Mouse (Mus musculus) ZHBTc4 (cell line): ENCODE measurements at regions not wholly inside any gene's neighbourhood (a gene's known extent, or its start where the extent isn't known, plus 50 kb on each side); places are given as distances from the start of the nearest gene placed in this dataset.

Experiments
- DNase-seq: peaks from one replicate; pipeline ENCODE4 v3.0.0-alpha.2; 2011; ENCODE audit warnings: low read depth, low spot score

DNA sequence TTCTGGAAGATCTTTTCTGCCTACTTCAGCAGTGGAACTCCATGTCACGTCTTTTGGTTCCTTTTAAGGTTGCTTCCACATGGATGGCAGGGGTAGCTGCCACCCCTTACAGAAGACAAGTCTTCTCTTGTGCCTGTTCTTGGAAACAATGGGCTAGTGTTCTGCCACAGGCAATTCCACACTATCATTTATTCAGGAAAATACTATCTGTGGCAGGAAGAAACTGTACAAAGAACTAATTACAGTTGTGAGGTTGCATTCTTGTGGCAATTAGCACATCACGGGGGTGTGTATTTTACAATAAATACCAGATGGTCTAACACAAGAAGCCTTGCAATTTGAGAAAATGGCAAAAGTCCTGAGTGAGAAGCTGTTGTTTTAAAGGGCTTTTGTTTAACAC, 489.8 kb downstream of the Ccdc50 start:
- no peak for DNase-seq

DNA sequence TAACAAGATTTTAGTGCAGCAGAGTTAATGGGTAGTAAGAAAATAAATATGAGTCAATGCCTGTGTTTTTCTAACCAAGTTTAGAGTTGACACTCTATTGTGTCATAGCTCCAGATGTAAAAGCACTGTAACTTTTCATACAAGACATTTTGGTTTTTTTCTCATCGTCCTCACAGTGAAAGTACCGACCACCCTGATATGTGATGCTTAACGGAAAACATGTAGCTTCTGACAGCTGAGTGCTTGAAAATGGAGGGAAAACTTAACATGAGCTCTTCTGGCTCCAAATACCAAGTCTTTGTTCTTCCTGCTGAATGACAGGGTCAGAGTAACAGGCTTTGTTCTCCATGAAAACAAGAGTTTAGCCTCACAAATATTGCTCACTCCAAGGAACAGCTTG, 490.3 kb downstream of the Ccdc50 start:
- no peak for DNase-seq

DNA sequence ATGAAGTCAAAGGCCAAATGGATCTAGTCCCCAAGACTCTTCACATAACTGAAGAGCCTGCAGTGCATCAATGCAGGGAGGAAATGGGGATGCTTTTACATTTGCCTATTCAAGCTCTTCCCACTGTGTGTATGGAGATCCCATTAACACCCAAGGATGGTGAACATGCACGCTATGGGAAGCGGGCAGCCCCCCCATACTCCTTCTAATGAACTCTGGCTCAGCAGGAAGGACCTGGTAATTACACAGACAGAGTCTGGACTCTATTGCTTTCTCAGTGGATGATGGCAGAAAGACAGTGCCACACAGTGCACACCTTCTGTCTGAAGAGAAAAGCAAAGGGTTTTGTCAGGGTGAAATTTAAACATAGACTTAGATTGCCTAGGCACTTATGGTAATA, 495.7 kb downstream of the Ccdc50 start:
- no peak for DNase-seq

DNA sequence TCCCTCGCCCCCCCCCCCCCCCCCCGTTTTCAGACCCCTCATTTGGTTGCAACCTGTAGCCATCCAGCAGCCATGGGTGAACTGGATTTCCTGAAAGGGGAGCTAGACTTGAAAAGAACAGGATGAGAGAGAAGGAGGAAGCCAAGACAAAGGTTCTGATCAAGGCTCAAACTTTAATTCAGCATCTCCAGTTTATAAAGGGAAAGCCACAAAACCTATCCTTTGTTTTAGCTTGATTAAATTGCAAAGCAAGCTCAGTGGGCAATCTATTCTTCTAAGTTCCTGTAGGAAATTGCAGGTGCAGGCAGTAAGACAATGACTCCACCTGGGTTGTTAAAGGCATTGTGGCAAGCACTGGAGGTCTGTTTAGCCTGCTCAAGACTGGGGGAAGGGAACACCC, 517.4 kb downstream of the Ccdc50 start:
- DNase-seq: peak; percentile 29

DNA sequence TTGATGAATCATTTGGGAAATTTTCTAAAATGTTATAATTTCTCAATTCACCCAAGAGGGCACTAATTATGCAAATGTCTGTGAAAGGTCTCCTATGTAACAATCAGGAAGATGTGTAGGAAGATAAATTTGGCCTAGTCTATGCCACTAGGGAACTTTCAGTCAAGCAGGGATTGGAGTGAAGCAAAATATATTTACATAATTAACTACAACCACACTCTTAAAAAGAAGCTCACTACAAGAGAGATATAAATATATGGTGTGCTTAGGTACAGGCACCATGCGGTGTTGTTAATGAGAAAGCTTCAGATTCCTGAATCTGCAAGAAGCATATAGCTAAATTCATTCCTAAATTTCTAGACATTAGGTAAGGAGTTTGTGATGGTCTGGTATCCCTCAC, 526.8 kb downstream of the Ccdc50 start:
- DNase-seq: no peak

DNA sequence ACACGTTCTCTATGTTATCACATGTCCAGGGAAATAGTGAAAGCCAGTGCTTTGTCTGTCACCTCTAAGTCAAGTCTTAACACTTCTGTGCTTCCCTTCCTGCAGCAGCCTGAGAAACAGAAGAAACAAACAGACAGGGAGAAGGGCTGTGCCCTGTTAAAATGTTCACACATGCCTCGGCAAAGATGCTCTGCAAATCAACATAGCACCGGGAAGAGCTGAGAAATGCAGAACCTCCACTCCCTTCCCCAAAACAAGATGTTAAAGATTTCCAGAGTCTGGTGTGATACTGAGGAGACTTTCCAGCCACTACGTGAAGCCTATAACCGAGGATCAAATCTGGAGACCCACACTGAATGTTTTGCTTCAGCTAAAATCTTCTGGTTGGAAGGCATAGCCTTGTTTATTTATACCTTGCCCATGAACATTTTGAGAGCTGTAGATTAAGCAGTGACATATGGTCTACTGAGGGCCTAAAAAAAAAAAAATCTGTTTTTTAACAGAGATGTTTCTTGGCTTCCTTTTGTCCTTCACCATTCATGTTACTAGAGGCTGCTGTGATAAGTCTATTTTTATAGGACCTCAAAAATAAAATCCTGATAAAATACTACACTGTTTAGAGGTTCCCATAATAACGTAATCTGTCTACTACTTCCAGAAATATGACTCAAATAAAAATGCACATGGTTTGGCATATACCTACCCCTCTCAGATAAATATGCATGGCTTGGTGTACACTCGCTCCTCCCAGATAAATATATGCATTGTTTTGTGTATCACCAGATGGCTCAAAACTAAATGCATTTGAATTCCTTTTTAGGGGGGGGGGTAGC, 537.1 kb downstream of the Ccdc50 start:
- no peak for DNase-seq

DNA sequence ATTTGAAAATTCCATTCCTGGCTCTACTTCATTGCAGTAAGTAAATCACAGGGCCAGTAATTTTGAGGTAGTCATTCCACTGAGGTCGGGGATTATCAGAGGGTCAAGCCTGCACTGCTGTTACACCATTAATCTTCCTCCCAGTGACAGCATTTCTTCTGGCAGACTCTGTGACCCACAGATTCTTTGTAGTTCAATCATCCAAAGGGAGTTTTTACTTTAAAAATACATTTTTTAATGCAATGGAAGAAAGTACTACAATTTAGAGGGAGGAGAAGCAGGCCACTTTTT, 537.6 kb downstream of the Ccdc50 start:
- no peak for DNase-seq

DNA sequence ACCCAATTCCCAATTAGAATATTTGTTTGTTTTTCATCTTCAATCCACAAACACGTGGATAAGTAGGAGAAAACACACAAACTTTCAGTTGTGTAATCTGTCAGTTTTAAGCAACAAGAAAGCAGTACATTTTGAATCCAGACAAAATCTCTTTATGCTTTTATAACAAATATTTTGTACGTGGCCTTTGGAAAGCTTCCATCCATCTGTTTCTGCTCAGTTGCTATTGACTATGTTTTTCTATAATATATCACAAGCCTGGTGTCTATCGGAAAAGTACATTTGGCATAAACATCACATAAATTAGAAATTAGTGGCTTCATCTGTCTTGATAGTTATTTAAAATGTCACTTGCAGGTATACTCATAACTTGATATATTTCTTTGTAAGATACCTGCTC, 560.6 kb downstream of the Ccdc50 start:
- DNase-seq: no peak

DNA sequence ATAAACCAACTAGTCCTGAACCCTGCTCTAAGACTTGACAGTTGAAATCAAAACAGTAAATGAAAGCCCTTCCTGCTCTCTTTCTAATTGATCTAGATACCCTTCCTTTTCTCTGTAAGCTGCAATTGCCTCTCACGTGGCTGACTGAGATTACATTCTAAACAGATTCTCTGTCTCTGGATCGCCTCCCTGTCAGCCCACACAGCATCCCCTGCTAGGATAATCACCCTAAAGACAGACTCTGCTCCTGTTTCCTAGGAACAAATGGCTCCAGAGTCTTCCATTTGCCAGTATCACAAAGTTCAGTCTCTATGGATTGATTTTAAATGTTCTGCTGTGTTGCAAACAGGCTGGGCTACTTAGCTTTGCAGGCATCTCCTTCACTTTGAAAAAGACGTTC, 561.1 kb downstream of the Ccdc50 start:
- DNase-seq: no peak

DNA sequence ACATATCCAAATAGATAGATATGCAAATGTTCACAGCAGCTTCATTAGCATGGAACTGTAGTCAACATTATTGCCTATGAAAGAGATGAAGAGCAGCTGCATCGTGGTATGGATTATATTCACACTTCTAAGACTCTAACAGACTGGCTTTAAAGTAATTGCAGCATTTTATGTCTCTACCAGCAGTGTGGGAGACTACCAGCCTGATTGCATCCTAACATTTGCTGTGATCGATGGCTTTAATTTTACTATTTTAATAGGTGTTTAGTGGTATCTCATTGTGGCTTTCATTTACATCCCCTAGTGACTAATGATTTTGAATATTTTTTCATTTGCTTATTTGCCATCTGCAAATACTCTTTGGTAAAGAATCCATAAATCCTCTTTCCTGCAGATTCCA, 574.1 kb downstream of the Ccdc50 start:
- no peak for DNase-seq

DNA sequence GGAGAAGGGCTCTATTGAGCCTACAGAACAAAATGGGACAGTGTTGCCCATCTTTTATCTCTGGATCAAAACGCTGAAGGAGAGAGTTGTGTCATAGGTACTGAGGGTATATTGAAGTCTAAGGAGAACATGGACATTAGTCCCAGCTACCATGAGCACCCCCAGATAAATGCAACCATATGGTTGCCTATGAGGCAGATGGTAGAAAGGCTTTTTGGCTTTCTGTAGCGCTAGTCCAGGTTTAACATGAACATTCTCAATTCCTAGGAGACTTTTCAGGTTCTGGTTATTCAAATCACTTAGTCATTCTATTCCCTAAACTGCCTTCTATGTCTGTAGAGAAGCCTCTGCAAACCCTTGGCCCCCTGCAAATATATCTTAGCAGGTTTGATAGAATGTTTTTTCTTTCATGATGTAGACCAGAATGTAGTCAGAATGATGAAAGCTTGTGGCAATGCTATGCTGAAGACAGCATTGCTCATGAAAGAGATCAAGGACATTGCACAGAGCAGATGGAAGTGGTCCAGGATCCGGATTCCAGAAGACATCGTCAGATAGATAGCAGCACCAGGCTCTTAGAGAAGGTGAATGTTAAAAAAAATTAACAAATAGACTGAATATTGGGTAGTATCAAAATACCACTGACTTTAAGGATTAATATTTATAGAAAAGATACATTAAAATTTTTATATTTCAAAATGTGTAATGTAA, 590.2 kb downstream of the Ccdc50 start:
- no peak for DNase-seq

DNA sequence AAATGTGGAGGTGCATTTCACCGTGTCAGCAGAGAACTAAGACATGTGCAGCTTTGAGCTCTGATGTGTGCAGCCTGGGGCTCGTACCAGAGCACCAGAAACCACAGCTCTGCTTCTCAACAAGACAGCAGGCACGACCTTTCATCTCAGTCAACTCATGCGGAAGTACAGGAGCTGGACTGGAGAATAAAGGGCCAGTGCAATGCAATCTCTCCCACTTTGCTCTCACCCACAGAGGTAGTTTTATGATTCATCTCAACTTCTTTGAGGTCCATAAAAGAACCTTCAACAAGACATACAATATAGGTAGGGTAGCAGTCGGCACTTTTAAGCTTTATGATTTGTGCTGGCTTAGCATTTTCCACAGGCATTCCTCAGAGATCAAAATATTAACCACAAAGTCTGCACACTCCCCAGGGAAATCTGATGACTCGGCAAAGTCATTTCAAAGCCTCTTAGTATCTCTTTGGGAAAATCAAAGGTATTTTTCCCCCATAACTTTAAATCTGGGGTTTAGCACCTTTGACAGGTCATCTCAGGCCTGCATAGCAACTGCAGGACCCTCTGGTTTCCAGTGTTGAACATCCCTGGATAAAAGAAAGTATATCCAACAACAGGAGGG, 626.7 kb downstream of the Ccdc50 start:
- no peak for DNase-seq

DNA sequence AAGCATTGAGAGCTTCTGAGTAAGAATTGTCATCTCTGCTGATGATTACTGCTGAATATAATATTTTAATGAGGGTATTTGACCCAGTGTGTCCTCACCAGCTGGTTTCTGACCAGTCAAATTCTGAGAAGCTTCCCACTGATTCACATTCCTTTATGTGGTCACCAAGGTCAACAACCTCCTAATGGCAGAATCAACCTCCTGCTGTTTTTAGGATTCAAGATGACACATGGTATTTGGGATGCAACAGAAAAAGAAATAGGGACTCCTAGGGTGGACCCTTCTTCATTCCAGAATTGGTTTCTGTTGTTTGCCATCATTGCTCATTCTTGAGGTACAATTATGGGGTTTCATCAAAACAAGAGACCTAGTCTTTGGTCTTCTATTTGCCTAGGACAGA, 629.6 kb downstream of the Ccdc50 start:
- DNase-seq: peak; percentile 13

DNA sequence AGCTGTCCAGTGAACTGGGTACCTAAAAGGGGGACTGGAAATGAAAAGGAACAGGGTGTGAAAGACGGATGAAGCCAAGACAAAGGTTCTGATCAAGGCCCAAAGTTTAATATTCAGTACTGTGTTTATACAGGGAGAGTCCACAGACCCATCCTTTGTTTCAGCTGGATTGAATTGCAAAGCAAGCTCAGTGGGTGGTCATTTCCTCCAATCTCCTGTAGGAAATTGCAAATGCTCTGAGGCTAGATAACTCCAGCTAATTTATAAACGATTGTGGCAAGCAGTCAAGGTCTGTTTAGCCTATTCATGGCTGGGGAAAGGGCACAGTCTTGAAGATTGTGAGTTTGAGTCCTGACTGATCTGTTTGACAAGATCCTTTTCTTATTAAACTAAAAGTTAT, 650.3 kb downstream of the Ccdc50 start:
- peak; percentile 21 for DNase-seq

DNA sequence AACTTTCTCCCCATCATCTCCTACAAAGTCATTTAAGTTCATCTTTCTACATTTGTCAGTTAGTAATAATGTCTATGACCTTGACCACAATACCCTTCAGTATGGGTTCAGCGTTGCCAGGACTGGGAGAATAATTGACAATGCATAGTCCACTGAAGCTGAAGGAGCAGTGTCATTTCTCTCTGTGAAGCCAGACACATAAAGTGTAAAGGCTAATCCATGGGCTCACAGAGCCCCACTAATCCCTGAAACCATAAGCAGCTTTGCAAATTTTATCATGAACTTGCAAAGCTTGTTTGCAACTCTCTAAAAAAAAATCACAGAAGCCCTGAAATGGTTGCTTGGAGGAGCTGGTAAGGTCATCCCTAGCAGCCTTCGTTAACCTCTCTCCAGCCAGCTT, 654.4 kb downstream of the Ccdc50 start:
- no peak for DNase-seq

DNA sequence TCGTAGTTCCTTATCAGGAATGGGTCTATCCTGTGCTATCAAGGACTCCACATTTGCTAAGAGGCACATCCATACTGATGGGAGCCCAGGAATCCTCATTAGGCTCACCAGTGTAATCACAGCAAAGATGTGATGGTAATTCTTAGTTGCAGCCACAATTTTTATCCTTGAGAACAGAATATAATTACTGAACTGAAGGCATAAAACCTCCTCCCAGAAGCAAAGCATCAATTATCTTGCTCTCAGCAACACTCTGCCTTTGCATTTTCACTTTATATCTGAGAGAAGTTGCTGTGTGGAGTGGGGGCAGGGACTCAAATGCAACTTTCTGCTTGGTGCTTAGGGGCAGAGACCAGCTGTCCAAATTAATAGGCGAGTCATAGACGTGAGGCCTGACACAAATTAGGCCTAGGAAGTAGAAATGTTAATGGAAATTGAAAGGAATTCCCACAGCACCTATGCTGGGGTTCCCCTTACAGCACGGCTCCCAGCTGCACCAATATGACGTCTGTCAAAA, 676.2 kb downstream of the Ccdc50 start:
- no peak for DNase-seq

DNA sequence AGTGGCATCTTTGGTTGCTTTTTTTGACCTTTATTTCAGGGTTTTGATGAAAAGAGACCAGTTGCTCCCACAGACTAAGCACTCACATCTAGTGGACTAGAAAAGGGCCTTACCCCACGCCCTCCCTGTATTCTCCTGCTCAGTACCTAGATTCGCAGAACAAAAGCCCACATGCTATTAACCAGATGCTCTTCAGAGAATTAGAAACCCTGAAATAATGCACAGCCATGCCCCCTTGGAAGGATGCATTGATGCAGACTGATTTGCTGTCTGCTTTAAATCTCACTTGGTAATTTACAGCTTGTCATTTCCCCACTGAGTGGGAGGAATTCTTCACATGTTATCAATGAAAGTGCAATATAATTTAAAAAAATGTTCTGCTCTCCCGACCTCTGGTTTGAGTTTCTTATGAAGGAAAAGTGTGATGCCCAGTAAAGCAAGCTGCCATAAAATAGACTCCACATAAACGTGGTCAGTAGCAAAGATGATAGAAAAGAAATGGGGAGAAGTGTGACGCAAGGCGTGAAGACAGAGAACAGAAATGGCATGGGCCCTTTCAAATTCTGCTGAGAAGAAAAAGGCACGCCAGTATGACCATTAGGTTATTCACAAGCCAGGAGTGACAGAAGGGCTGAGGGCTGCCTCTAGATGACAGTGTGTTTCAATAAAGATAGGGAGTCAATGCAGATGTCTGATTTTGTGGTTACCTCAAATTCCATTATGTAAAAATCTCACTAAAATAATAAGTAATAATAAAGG, 669.8 kb downstream of the Fgf12 start:
- no peak for DNase-seq

DNA sequence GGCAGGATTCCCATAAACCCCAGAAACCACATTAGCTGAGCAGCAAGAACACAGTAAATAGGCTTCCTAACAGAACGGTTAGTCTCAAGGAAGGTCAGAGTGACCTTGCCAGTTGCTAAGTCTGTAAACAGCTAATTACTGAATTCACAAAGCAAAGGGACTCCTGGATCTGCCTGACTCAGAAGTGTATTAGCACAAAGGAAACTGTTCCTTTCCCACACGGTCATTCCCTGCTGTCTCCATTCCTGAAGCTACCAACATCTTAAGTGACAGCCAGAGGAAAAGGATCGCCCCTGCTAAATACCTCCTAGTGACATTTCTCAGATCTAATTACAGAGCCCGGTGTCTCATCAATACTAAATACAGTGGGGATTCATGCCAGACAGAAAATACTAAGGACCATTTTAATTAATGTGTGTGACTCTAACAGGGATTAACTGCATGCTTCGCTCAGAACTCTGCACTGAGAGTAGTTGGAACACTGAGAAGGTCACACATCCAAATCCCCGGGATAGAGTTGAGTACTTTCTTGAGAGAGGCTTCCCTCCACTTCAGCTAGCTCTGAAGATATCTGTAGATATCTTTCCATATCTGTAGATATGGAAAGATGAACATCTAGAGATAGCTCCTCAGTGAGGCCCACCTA, 663.3 kb downstream of the Fgf12 start:
- peak; percentile 26 for DNase-seq

DNA sequence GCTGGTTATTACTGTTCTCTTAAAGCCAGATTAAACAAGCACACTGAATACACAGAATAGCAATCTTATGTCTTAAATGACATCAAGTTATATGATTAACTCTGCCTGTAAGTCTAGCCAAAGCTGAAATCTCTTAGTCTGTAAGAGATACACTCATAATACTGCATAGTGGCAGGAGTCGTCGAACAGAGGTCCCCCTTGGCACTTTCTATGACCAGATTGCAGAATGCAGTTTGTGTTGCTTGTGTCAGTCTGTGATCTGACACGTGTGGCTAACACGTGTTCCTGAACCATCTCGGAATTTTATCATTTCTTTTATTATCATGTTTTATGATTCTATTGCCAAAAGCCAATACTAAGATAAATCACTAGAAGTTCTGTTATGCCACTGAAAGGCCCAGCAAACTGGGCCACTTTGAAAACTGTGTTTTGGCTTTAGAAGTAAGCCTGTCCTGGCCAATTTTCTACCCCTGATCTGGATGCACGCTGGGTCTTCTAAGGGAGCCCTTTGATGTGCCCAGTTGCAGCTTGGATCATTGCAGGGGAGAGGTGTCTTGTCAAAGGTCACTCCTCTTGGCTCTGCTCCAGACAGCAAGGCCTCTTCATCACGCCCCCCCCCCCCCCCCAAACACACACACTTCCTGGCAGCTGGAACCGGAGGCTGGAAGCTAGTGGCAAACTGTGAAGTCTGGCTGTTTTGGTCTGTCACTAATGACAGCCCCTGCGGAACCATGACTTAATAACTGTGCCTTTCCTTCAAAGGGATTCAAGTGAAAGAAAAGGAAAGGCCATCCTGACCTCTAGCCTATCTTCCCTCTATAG, 648.4 kb downstream of the Fgf12 start:
- DNase-seq: no peak

DNA sequence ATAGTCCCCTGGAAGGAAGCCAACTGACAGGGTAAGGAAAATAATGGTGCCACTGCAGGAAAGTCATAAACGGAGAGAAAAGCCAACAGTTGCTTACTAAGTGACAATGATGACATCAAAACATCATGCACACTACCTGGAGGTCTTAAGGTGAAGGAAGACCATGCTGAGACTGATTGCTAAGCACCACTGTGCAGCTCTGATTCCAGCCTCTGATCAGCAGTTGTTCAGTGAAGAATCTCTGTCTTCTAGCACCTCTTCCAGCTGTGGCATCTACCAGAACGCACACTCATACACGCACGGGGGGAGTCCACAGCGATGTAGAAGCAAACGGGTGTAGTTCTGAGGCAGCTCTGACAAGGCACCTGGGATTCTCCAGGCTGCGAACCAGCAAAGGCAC, 647.8 kb downstream of the Fgf12 start:
- DNase-seq: no peak

DNA sequence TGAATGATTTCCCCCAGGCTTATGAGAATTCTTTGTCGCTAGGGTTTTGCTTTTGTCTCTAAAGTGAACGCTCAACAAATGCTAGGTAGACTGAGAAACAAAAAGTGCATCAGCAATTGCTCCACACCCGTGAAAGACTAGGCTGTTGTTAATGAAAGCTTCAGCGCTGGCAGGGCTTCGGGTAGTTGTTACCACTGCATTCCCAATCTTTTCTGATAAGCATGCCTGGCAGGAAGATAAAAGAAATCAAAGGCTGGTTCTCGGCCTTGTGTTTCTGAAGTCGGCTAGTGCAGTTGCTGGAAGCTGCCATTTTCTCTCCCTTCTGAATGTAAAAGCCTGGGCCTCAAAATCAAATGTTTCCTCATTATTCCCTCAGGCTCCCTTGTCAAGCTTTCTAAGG, 647.0 kb downstream of the Fgf12 start:
- DNase-seq: no peak
